Mouse (Mus musculus) forelimb bud, embryonic 11.5 days (tissue): ENCODE measurements around the gene Fus.

ENCODE experiments used
- DNase-seq: peaks from one replicate; pipeline ENCODE4 v3.0.0-alpha.2; 2012; ENCODE audit warnings: low read depth, low spot score

Gene Fus

GRCm38 (mm10) chr7:127944614-127945013 lies 22.6 kb upstream of the Fus start:
- DNase-seq: no peak

GRCm38 (mm10) chr7:127946470-127947023 lies 20.7 kb upstream of the Fus start, which contains the start of gene Prss36:
Gene Prss36 (minus strand): TSS chr7:127946725.
- no peak for DNase-seq

GRCm38 (mm10) chr7:127952864-127953581 lies 14.2 kb upstream of the Fus start:
- no peak for DNase-seq

- DNase-seq: no peak
Observed at GRCm38 (mm10) chr7:127959364-127959763, 7.9 kb upstream of the Fus start.

- peak; percentile 30 for DNase-seq
Observed at GRCm38 (mm10) chr7:127966371-127966918, 812 bp upstream of the Fus start.

- DNase-seq: peak; percentile 76
Observed at GRCm38 (mm10) chr7:127967922-127968828, 918 bp downstream of the Fus start.

- DNase-seq: no peak
Observed at GRCm38 (mm10) chr7:127974413-127974930, 7.2 kb downstream of the Fus start.

- DNase-seq: no peak
Observed at GRCm38 (mm10) chr7:127978856-127979255, 11.6 kb downstream of the Fus start.

- DNase-seq: no peak
Observed at GRCm38 (mm10) chr7:127980606-127981005, 13.3 kb downstream of the Fus start.

- DNase-seq: no peak
Observed at GRCm38 (mm10) chr7:127988904-127989303, 21.6 kb downstream of the Fus start.

- DNase-seq: peak; percentile 81
Observed at GRCm38 (mm10) chr7:127991643-127992487, 24.6 kb downstream of the Fus start.

GRCm38 (mm10) chr7:127992488-127993340 lies 25.5 kb downstream of the Fus start:
- no peak for DNase-seq

GRCm38 (mm10) chr7:127993341-127993977 lies 26.2 kb downstream of the Fus start, which contains the start of gene Pycard:
Gene Pycard (minus strand): TSS chr7:127993867.
- DNase-seq: no peak

- DNase-seq: no peak
Observed at GRCm38 (mm10) chr7:127999436-127999835, 32.2 kb downstream of the Fus start.

GRCm38 (mm10) chr7:128000068-128000950 lies 33.1 kb downstream of the Fus start:
- no peak for DNase-seq

- DNase-seq: no peak
Observed at GRCm38 (mm10) chr7:128003098-128003497, 35.8 kb downstream of the Fus start.

GRCm38 (mm10) chr7:128003688-128004087 lies 36.4 kb downstream of the Fus start, which contains the start of gene Trim72:
Gene Trim72 (plus strand): TSS chr7:128003949.
- no peak for DNase-seq

- no peak for DNase-seq
Observed at GRCm38 (mm10) chr7:128004150-128004486, 36.9 kb downstream of the Fus start.
